Mouse (Mus musculus): ENCODE measurements around the gene Ctbp2. TPM values are rescaled to one million over a fixed set of nuclear protein-coding genes. Genes with fewer than 3 reads are reported as not detected.

Ctbp2 gene
- polyA plus RNA-seq, 1 experiment from 2014 or later = 134 TPM

- 77% methylated on average over 8 of the region's 8 CpGs for WGBS
- H3K4me1 ChIP-seq (replicated peaks; ENCODE audit: control insufficient read depth, insufficient read depth, low read length) = peaks cover 29% of the 10 kb centered on the region
- no peaks in the 10 kb centered on the region for H3K36me3 ChIP-seq (ENCODE audit: control insufficient read depth, insufficient read depth, low read length)
- no peak overlapping the region for H3K9ac ChIP-seq (ENCODE audit: low read depth, low read length)
- ATAC-seq (ENCODE audit: low FRiP score) (no peak), DNase-seq (ENCODE audit: low spot score) (no peak)
- no peaks in the 10 kb centered on the region for H3K9me3 ChIP-seq (ENCODE audit: control insufficient read depth, low read length)
- H3K27ac ChIP-seq (ENCODE audit: low read depth, low read length) = no peak overlapping the region
- H3K27me3 ChIP-seq (ENCODE audit: control insufficient read depth, insufficient read depth, low read length) = no peaks in the 10 kb centered on the region
- no peak overlapping the region for H3K4me3 ChIP-seq (ENCODE audit: low read depth, low read length)
- H3K4me2 ChIP-seq (replicated peaks; ENCODE audit: low read depth, low read length) = no peak overlapping the region
These were observed 10.8 kb downstream of the Ctbp2 start for GRCm38 (mm10) chr7:133113185-133113895.

GRCm38 (mm10) chr7:133112351-133112831 lies 11.8 kb downstream of the Ctbp2 start:
- H3K4me2 ChIP-seq (replicated peaks; ENCODE audit: low read depth, low read length) = no peak overlapping the region
- H3K4me3 ChIP-seq (ENCODE audit: low read depth, low read length) = no peak overlapping the region
- no peaks in the 10 kb centered on the region for H3K36me3 ChIP-seq (ENCODE audit: control insufficient read depth, insufficient read depth, low read length)
- peak; percentile 36; the same call in 1 of the 2 replicates for ATAC-seq (ENCODE audit: low FRiP score)
- H3K27me3 ChIP-seq (ENCODE audit: control insufficient read depth, insufficient read depth, low read length) = no peaks in the 10 kb centered on the region
- DNase-seq (ENCODE audit: low spot score) = no peak
- 8% methylated on average over 6 of the region's 6 CpGs for WGBS
- no peak overlapping the region for H3K27ac ChIP-seq (ENCODE audit: low read depth, low read length)
- no peaks in the 10 kb centered on the region for H3K9me3 ChIP-seq (ENCODE audit: control insufficient read depth, low read length)
- H3K4me1 ChIP-seq (replicated peaks; ENCODE audit: control insufficient read depth, insufficient read depth, low read length) = peaks cover 23% of the 10 kb centered on the region
- no peak overlapping the region for H3K9ac ChIP-seq (ENCODE audit: low read depth, low read length)

GRCm38 (mm10) chr7:133109442-133109841 lies 14.7 kb downstream of the Ctbp2 start:
- no peaks in the 10 kb centered on the region for H3K36me3 ChIP-seq (ENCODE audit: control insufficient read depth, insufficient read depth, low read length)
- DNase-seq (ENCODE audit: low spot score) = no peak
- ATAC-seq (ENCODE audit: low FRiP score) = no peak
- H3K4me3 ChIP-seq (ENCODE audit: low read depth, low read length) = no peak overlapping the region
- H3K9me3 ChIP-seq (ENCODE audit: control insufficient read depth, low read length) = no peaks in the 10 kb centered on the region
- H3K9ac ChIP-seq (ENCODE audit: low read depth, low read length) = no peak overlapping the region
- no peak overlapping the region for H3K4me2 ChIP-seq (replicated peaks; ENCODE audit: low read depth, low read length)
- H3K4me1 ChIP-seq (replicated peaks; ENCODE audit: control insufficient read depth, insufficient read depth, low read length) = peaks cover 7% of the 10 kb centered on the region; the same call in 1 of the 2 replicates
- no peaks in the 10 kb centered on the region for H3K27me3 ChIP-seq (ENCODE audit: control insufficient read depth, insufficient read depth, low read length)
- H3K27ac ChIP-seq (ENCODE audit: low read depth, low read length) = no peak overlapping the region
- WGBS = 94% methylated on average over 4 of the region's 4 CpGs

GRCm38 (mm10) chr7:133108695-133109094 lies 15.5 kb downstream of the Ctbp2 start:
- Histone ChIP-seq H3K4me1 (replicated peaks; ENCODE audit: control insufficient read depth, insufficient read depth, low read length) (peaks cover 7% of the 10 kb centered on the region; the same call in 1 of the 2 replicates), H3K4me2 (replicated peaks; ENCODE audit: low read depth, low read length) (no peak overlapping the region), H3K27me3 (ENCODE audit: control insufficient read depth, insufficient read depth, low read length) (no peaks in the 10 kb centered on the region), H3K27ac (ENCODE audit: low read depth, low read length) (no peak overlapping the region), H3K4me3 (ENCODE audit: low read depth, low read length) (no peak overlapping the region), H3K9me3 (ENCODE audit: control insufficient read depth, low read length) (no peaks in the 10 kb centered on the region), H3K36me3 (ENCODE audit: control insufficient read depth, insufficient read depth, low read length) (no peaks in the 10 kb centered on the region), H3K9ac (ENCODE audit: low read depth, low read length) (no peak overlapping the region)
- ATAC-seq (ENCODE audit: low FRiP score) = no peak
- no peak for DNase-seq (ENCODE audit: low spot score)
- 94% methylated on average over 2 of the region's 2 CpGs for WGBS

- WGBS = 48% methylated on average over 3 of the region's 3 CpGs
- no peaks in the 10 kb centered on the region for H3K36me3 ChIP-seq (ENCODE audit: control insufficient read depth, insufficient read depth, low read length)
- H3K4me3 ChIP-seq (ENCODE audit: low read depth, low read length) = no peak overlapping the region
- H3K9me3 ChIP-seq (ENCODE audit: control insufficient read depth, low read length) = no peaks in the 10 kb centered on the region
- H3K4me1 ChIP-seq (replicated peaks; ENCODE audit: control insufficient read depth, insufficient read depth, low read length) = no peaks in the 10 kb centered on the region; the same call in 1 of the 2 replicates
- no peak overlapping the region for H3K27ac ChIP-seq (ENCODE audit: low read depth, low read length)
- H3K27me3 ChIP-seq (ENCODE audit: control insufficient read depth, insufficient read depth, low read length) = no peaks in the 10 kb centered on the region
- H3K9ac ChIP-seq (ENCODE audit: low read depth, low read length) = no peak overlapping the region
- DNase-seq (ENCODE audit: low spot score) = no peak
- no peak overlapping the region for H3K4me2 ChIP-seq (replicated peaks; ENCODE audit: low read depth, low read length)
- no peak for ATAC-seq (ENCODE audit: low FRiP score)
These were observed 21.6 kb downstream of the Ctbp2 start for GRCm38 (mm10) chr7:133102578-133102977.

- WGBS = 84% methylated on average over 6 of the region's 6 CpGs
- Histone ChIP-seq H3K4me2 (replicated peaks; ENCODE audit: low read depth, low read length) (no peak overlapping the region), H3K36me3 (ENCODE audit: control insufficient read depth, insufficient read depth, low read length) (no peaks in the 10 kb centered on the region), H3K9ac (ENCODE audit: low read depth, low read length) (no peak overlapping the region), H3K4me3 (ENCODE audit: low read depth, low read length) (no peak overlapping the region), H3K4me1 (replicated peaks; ENCODE audit: control insufficient read depth, insufficient read depth, low read length) (no peaks in the 10 kb centered on the region; the same call in 1 of the 2 replicates), H3K9me3 (ENCODE audit: control insufficient read depth, low read length) (no peaks in the 10 kb centered on the region), H3K27me3 (ENCODE audit: control insufficient read depth, insufficient read depth, low read length) (no peaks in the 10 kb centered on the region), H3K27ac (ENCODE audit: low read depth, low read length) (no peak overlapping the region)
- DNase-seq (ENCODE audit: low spot score) (no peak), ATAC-seq (ENCODE audit: low FRiP score) (no peak)
These were observed 23.1 kb downstream of the Ctbp2 start for GRCm38 (mm10) chr7:133101070-133101469.

- WGBS = 69% methylated on average over 6 of the region's 6 CpGs
These were observed 24.0 kb downstream of the Ctbp2 start for GRCm38 (mm10) chr7:133100178-133100577.

GRCm38 (mm10) chr7:133099266-133099665 lies 24.9 kb downstream of the Ctbp2 start:
- H3K4me2 ChIP-seq (replicated peaks; ENCODE audit: low read depth, low read length) = no peak overlapping the region
- H3K27me3 ChIP-seq (ENCODE audit: control insufficient read depth, insufficient read depth, low read length) = no peaks in the 10 kb centered on the region
- no peak overlapping the region for H3K9ac ChIP-seq (ENCODE audit: low read depth, low read length)
- 60% methylated on average over 4 of the region's 4 CpGs for WGBS
- ATAC-seq (ENCODE audit: low FRiP score) = no peak
- H3K4me1 ChIP-seq (replicated peaks; ENCODE audit: control insufficient read depth, insufficient read depth, low read length) = no peaks in the 10 kb centered on the region; the same call in 1 of the 2 replicates
- no peaks in the 10 kb centered on the region for H3K36me3 ChIP-seq (ENCODE audit: control insufficient read depth, insufficient read depth, low read length)
- no peak overlapping the region for H3K4me3 ChIP-seq (ENCODE audit: low read depth, low read length)
- DNase-seq (ENCODE audit: low spot score) = no peak
- no peaks in the 10 kb centered on the region for H3K9me3 ChIP-seq (ENCODE audit: control insufficient read depth, low read length)
- no peak overlapping the region for H3K27ac ChIP-seq (ENCODE audit: low read depth, low read length)

More at GRCm38 (mm10) chr7:133100178-133100577, 24.0 kb downstream of the Ctbp2 start:
- Histone ChIP-seq H3K36me3 (ENCODE audit: control insufficient read depth, insufficient read depth, low read length) (no peaks in the 10 kb centered on the region), H3K27ac (ENCODE audit: low read depth, low read length) (no peak overlapping the region), H3K9ac (ENCODE audit: low read depth, low read length) (no peak overlapping the region), H3K9me3 (ENCODE audit: control insufficient read depth, low read length) (no peaks in the 10 kb centered on the region), H3K4me3 (ENCODE audit: low read depth, low read length) (no peak overlapping the region), H3K27me3 (ENCODE audit: control insufficient read depth, insufficient read depth, low read length) (no peaks in the 10 kb centered on the region), H3K4me2 (replicated peaks; ENCODE audit: low read depth, low read length) (no peak overlapping the region), H3K4me1 (replicated peaks; ENCODE audit: control insufficient read depth, insufficient read depth, low read length) (no peaks in the 10 kb centered on the region; the same call in 1 of the 2 replicates)
- DNase-seq (ENCODE audit: low spot score) (no peak), ATAC-seq (ENCODE audit: low FRiP score) (no peak)

Measured in hindbrain, embryonic 11.5 days (tissue).